Mouse (Mus musculus) lung, postnatal 0 days (tissue): ENCODE results near the gene Cd37.

Source experiments
- CTCF ChIP-seq: IDR thresholded peaks from 2 replicates; pipeline ENCODE4 v1.5.1; 2016; ENCODE audit warnings: antibody characterized with exemption, mild to moderate bottlenecking
- EP300 ChIP-seq: IDR thresholded peaks from 2 replicates; pipeline ENCODE4 v1.6.1; 2016; ENCODE audit warnings: antibody characterized with exemption, mild to moderate bottlenecking, control low read depth

DNA sequence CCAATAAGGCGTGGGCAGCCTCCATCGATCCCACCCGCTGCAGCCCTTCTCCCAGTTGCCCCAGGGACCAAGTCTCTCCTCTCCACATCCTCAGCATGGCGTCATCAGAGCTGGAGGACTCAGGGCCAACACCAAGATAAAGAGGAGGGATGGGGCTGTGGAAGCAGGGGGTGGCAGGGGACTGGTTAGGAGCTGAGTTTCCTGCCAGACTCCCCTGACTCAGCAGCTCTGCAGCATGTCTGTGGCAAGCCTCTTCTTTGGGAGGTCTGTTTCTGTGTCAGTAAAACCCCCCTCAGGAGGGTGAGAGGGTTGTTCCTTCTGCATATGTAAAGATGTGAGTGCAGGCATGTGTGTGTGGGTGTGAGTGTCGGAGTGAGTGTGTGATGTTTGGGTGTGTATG, 41.9 kb downstream of the Cd37 start:
- TF ChIP-seq CTCF (no peak), EP300 (no peak)
